Mouse (Mus musculus): ENCODE data around the gene Nlrc4. TPM values are rescaled to one million over a fixed set of nuclear protein-coding genes. Genes with fewer than 3 reads are reported as not detected.
"Not testable (repeated sequence)": the region's sequence is repeated elsewhere in the genome, so short reads cannot be mapped to it uniquely, and the experiment has no call there.

Gene Nlrc4
- polyA plus RNA-seq, 1 experiment from 2014 or later, result 0.23 TPM

DNA sequence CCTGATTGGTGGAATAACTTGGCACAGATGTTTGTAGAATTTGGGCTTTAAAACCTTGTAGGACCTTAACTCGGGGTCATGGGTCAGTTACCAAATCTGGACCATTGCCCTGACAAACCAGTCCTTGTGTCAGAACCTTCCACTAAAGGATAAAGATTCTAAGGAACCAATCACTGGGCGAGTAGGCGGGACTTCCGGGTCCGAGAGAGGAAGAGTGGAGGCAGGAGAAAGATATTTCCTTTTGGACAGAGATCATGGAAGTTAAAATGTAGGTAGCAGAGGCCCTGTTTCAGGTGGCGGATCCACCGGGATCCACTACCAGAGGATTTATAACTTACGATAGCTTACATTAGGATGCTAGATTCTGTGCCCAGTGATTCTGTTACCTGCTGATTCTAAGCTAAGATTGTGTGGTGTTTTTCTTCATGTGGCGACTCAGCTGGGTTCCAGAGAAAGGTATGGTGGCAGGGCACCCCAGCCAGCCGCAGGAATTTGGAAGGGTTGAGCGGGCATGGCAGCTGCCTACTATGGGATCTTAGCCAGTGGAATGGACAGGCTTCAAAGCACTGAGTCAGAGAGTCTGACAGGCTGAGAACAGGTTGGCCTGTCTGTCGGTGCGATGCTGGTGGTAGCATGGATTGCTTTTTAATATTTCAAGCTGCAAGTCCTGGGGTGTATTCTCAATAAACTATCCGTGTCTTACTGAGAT is 21.6 kb upstream of the Nlrc4 start:
- H3K9ac ChIP-seq (ENCODE audit: low read length), result no peak overlapping the region
- no peak overlapping the region for H3K27ac ChIP-seq (ENCODE audit: low read depth, low read length)
- no peak for ATAC-seq (ENCODE audit: insufficient read depth, low FRiP score, low TSS enrichment)
- H3K4me2 ChIP-seq (ENCODE audit: low read depth), result no peak overlapping the region
- no peaks in the 10 kb centered on the region for H3K36me3 ChIP-seq (ENCODE audit: control insufficient read depth, insufficient read depth, low read length)
- 89% methylated on average over 14 of the region's 14 CpGs for WGBS
- no peak overlapping the region for H3K4me3 ChIP-seq (ENCODE audit: low read depth, low read length)
- no peaks in the 10 kb centered on the region for H3K4me1 ChIP-seq (ENCODE audit: control insufficient read depth, insufficient read depth, low read length)
- no peak for DNase-seq (ENCODE audit: low spot score)
- no peaks in the 10 kb centered on the region for H3K27me3 ChIP-seq (ENCODE audit: control insufficient read depth, insufficient read depth, low read length)
- no peaks in the 10 kb centered on the region for H3K9me3 ChIP-seq (ENCODE audit: control insufficient read depth, low read length)

DNA sequence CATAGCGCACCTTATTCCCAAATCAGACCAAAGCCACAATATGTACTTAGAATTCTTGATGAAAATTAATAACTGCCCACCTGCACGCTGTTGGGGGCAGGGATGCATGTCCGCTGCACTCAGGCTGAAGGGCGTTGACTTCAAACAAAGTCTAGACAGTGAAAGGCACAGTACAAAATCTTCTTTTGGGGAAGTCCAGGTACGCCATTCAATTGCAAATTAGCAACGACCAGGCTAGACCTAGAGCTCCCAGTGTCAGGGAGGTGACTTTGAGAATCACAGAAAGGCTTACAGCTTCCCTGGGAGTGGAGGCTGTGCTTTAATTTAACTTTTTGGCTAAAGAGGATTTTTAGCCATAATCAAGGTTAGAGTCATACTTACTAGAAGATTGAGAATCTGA is 11.2 kb upstream of the Nlrc4 start:
- H3K4me1 ChIP-seq (ENCODE audit: control insufficient read depth, insufficient read depth, low read length); H3K27ac ChIP-seq (ENCODE audit: low read depth, low read length); ATAC-seq (ENCODE audit: insufficient read depth, low FRiP score, low TSS enrichment); H3K4me3 ChIP-seq (ENCODE audit: low read depth, low read length); H3K4me2 ChIP-seq (ENCODE audit: low read depth); H3K27me3 ChIP-seq (ENCODE audit: control insufficient read depth, insufficient read depth, low read length); H3K9me3 ChIP-seq (ENCODE audit: control insufficient read depth, low read length); DNase-seq (ENCODE audit: low spot score); H3K9ac ChIP-seq (ENCODE audit: low read length); H3K36me3 ChIP-seq (ENCODE audit: control insufficient read depth, insufficient read depth, low read length): not testable (repeated sequence)
- WGBS, result 84% methylated on average over 6 of the region's 6 CpGs

DNA sequence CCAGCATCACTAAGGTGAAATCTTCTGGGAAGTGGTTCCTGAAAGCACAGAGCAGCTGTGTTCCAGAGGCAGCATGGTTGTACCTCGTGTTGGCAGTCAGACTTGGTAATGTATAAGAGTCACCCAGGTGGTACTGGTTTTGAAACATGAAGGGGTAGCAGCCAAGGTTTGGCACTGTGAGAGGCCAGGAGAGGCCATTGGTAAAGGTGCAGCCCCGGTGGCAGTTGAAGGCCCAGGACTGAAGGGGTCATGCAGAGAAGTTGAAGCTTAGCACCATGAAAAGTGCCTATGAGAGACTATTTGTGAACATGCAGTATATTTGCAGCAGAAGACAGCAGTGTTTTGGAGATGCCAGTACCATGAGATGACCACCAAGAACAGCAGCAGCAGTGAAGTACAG is 9.0 kb upstream of the Nlrc4 start:
- H3K27me3 ChIP-seq (ENCODE audit: control insufficient read depth, insufficient read depth, low read length); H3K36me3 ChIP-seq (ENCODE audit: control insufficient read depth, insufficient read depth, low read length); H3K9me3 ChIP-seq (ENCODE audit: control insufficient read depth, low read length); ATAC-seq (ENCODE audit: insufficient read depth, low FRiP score, low TSS enrichment); H3K4me2 ChIP-seq (ENCODE audit: low read depth); H3K4me3 ChIP-seq (ENCODE audit: low read depth, low read length); H3K9ac ChIP-seq (ENCODE audit: low read length); H3K4me1 ChIP-seq (ENCODE audit: control insufficient read depth, insufficient read depth, low read length); H3K27ac ChIP-seq (ENCODE audit: low read depth, low read length); DNase-seq (ENCODE audit: low spot score): not testable (repeated sequence)
- 89% methylated on average over 2 of the region's 2 CpGs for WGBS

DNA sequence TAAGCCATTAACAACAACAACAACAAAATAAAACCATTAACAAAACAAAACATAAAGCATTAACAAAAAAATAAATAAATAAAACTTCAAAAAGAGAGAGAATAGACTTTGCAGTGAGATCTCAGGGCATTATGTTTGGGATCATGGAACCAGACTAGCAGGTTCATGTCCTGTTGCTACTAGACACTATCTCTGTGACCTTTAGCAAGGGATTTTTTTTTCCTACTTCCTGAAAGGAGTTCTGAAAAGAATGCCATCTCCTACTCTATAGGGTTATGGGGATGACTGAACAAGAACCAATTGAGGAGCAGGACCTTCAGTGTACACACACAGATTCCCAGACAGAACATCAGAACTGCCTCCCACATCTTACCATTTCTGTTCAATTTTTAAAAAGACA is 4.6 kb upstream of the Nlrc4 start:
- DNase-seq (ENCODE audit: low spot score) (no peak), ATAC-seq (ENCODE audit: insufficient read depth, low FRiP score, low TSS enrichment) (no peak)
- H3K9me3 ChIP-seq (ENCODE audit: control insufficient read depth, low read length), result no peaks in the 10 kb centered on the region
- H3K27me3 ChIP-seq (ENCODE audit: control insufficient read depth, insufficient read depth, low read length), result no peaks in the 10 kb centered on the region
- H3K27ac ChIP-seq (ENCODE audit: low read depth, low read length), result no peak overlapping the region
- H3K36me3 ChIP-seq (ENCODE audit: control insufficient read depth, insufficient read depth, low read length), result no peaks in the 10 kb centered on the region
- H3K4me1 ChIP-seq (ENCODE audit: control insufficient read depth, insufficient read depth, low read length), result no peaks in the 10 kb centered on the region
- H3K4me2 ChIP-seq (ENCODE audit: low read depth), result no peak overlapping the region
- no peak overlapping the region for H3K9ac ChIP-seq (ENCODE audit: low read length)
- H3K4me3 ChIP-seq (ENCODE audit: low read depth, low read length), result no peak overlapping the region

DNA sequence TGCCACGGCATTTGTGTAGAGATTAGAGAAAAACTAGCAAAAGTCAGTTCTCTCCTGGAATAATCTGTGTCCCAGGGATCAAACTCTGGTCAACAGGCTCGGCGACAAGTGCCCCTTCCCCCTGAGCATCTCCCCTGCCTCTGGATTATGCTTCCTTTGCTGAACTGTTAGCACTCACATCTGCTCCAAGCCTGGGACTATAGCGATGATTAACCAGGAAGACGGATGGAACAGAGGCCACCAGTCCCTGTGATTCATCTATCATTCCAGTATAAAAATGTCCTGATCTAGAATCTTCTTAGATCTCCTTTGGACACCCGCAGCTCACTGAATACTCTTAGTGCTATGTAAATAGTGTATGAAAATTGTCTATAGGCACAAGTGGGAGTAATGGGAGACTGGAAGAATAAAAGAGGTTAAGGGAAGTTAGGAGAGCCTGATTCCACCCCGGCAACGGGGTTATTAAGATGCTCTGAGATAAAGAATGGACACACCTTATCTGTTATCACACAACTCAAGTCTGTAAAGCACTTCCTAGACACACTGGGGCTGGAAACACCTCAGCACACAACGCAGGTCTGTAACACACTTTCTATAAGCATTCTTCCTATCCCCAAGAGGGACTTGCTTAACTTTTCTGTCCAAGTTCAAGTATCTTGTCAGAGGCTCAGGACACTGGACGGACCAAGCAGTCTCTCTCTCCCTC is 817 bp downstream of the Nlrc4 start:
- ATAC-seq (ENCODE audit: insufficient read depth, low FRiP score, low TSS enrichment), result no peak
- no peak overlapping the region for H3K27ac ChIP-seq (ENCODE audit: low read depth, low read length)
- 83% methylated on average over 10 of the region's 10 CpGs for WGBS

DNA sequence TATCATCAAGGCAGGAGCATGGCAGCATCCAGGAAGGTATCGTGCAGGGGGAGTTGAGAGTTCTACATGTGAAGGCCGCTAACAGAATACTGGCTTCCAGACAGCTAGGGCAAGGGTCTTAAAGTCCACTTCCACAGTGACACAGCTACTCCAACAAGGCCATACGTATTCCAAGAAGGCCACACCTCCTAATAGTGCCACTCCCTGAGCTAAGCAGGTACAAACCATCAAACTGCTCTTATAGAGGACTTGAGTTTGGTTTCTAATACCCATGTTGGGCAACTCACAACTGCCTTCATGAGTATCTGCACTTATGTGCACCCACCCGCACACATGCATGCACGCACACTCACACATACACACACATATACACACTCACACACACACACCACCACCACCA is 2.1 kb downstream of the Nlrc4 start:
- Histone ChIP-seq H3K27ac (ENCODE audit: low read depth, low read length) (no peak overlapping the region), H3K4me2 (ENCODE audit: low read depth) (no peak overlapping the region), H3K36me3 (ENCODE audit: control insufficient read depth, insufficient read depth, low read length) (no peaks in the 10 kb centered on the region), H3K4me3 (ENCODE audit: low read depth, low read length) (no peak overlapping the region), H3K9me3 (ENCODE audit: control insufficient read depth, low read length) (no peaks in the 10 kb centered on the region), H3K9ac (ENCODE audit: low read length) (no peak overlapping the region), H3K4me1 (ENCODE audit: control insufficient read depth, insufficient read depth, low read length) (no peaks in the 10 kb centered on the region), H3K27me3 (ENCODE audit: control insufficient read depth, insufficient read depth, low read length) (no peaks in the 10 kb centered on the region)
- DNase-seq (ENCODE audit: low spot score), result no peak
- ATAC-seq (ENCODE audit: insufficient read depth, low FRiP score, low TSS enrichment), result no peak
- 91% methylated on average over 5 of the region's 5 CpGs for WGBS

More for the DNA sequence above, 817 bp downstream of the Nlrc4 start:
- Histone ChIP-seq H3K4me3 (ENCODE audit: low read depth, low read length) (no peak overlapping the region), H3K9ac (ENCODE audit: low read length) (no peak overlapping the region), H3K4me1 (ENCODE audit: control insufficient read depth, insufficient read depth, low read length) (no peaks in the 10 kb centered on the region), H3K4me2 (ENCODE audit: low read depth) (no peak overlapping the region), H3K36me3 (ENCODE audit: control insufficient read depth, insufficient read depth, low read length) (no peaks in the 10 kb centered on the region), H3K27me3 (ENCODE audit: control insufficient read depth, insufficient read depth, low read length) (no peaks in the 10 kb centered on the region), H3K9me3 (ENCODE audit: control insufficient read depth, low read length) (no peaks in the 10 kb centered on the region)
- no peak for DNase-seq (ENCODE audit: low spot score)

DNA sequence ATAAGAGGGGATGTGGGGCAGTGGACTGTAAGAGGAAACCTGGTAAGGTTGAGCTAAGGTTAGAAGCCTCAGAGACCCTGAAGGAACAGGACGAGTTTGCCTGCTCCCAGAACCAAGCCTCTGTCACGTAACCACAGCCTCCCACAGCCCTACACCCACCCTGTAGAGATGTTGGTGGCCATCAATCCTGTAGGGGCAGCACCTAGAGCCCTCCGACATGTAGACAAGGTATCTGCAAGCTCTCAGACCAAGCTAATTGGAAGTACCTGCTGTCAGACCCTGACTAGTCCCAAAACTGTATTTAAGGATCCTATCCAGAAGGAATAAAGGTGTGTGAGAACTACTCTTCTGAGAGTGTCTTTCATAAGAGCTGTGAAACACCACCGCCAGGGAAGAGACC is 3.5 kb downstream of the Nlrc4 start:
- Histone ChIP-seq H3K4me2 (ENCODE audit: low read depth) (no peak overlapping the region), H3K4me1 (ENCODE audit: control insufficient read depth, insufficient read depth, low read length) (no peaks in the 10 kb centered on the region), H3K4me3 (ENCODE audit: low read depth, low read length) (no peak overlapping the region), H3K36me3 (ENCODE audit: control insufficient read depth, insufficient read depth, low read length) (no peaks in the 10 kb centered on the region), H3K27me3 (ENCODE audit: control insufficient read depth, insufficient read depth, low read length) (no peaks in the 10 kb centered on the region), H3K9ac (ENCODE audit: low read length) (no peak overlapping the region), H3K27ac (ENCODE audit: low read depth, low read length) (no peak overlapping the region), H3K9me3 (ENCODE audit: control insufficient read depth, low read length) (no peaks in the 10 kb centered on the region)
- ATAC-seq (ENCODE audit: insufficient read depth, low FRiP score, low TSS enrichment) (no peak), DNase-seq (ENCODE audit: low spot score) (no peak)
- WGBS, result 87% methylated on average over 4 of the region's 4 CpGs

DNA sequence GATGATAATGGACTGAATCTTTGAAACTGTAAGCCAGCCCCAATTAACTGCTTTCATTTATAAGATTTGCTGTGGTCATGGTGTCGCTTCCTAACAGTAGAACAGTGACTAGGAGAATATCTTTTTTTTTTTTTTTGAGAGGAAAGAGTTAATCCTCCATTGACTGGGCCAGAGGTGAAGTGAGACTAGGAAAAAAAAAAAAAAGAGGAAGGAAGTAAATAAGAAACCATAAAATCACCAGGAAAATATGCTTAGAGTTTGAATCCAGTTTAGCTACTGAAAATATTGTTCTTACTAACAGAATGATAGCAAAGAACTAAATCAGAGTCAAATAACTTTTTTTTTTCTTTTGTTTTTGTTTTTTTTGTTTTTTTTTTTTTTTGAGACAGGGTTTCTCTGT is 4.3 kb downstream of the Nlrc4 start:
- no peaks in the 10 kb centered on the region for H3K9me3 ChIP-seq (ENCODE audit: control insufficient read depth, low read length)
- DNase-seq (ENCODE audit: low spot score) (no peak), ATAC-seq (ENCODE audit: insufficient read depth, low FRiP score, low TSS enrichment) (no peak)
- 96% methylated on average over 1 of the region's 1 CpGs for WGBS
- no peaks in the 10 kb centered on the region for H3K27me3 ChIP-seq (ENCODE audit: control insufficient read depth, insufficient read depth, low read length)
- no peak overlapping the region for H3K27ac ChIP-seq (ENCODE audit: low read depth, low read length)
- H3K9ac ChIP-seq (ENCODE audit: low read length), result no peak overlapping the region
- H3K4me2 ChIP-seq (ENCODE audit: low read depth), result no peak overlapping the region
- no peak overlapping the region for H3K4me3 ChIP-seq (ENCODE audit: low read depth, low read length)
- no peaks in the 10 kb centered on the region for H3K4me1 ChIP-seq (ENCODE audit: control insufficient read depth, insufficient read depth, low read length)
- H3K36me3 ChIP-seq (ENCODE audit: control insufficient read depth, insufficient read depth, low read length), result no peaks in the 10 kb centered on the region

DNA sequence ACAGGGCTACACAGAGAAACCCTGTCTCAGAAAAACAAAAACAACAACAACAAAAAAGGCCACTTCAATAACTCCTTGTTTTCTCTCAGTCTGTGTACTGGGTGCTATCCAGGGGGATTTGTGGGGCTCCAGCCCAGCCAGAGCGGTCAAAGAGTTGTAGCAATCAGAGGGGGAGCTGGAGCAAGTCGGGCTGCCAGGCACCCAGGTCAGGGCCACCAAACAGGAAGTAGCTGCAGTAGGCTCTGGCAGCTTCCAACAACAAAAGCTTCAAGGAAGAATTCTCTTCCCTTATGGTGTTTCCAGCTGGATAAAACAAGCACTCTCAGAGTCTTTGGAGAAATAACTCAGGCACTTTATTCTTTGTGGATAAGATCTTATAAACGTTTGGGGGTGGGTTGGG is 5.0 kb downstream of the Nlrc4 start:
- Histone ChIP-seq H3K4me3 (ENCODE audit: low read depth, low read length) (no peak overlapping the region), H3K27me3 (ENCODE audit: control insufficient read depth, insufficient read depth, low read length) (no peaks in the 10 kb centered on the region), H3K4me1 (ENCODE audit: control insufficient read depth, insufficient read depth, low read length) (no peaks in the 10 kb centered on the region), H3K36me3 (ENCODE audit: control insufficient read depth, insufficient read depth, low read length) (no peaks in the 10 kb centered on the region), H3K9me3 (ENCODE audit: control insufficient read depth, low read length) (no peaks in the 10 kb centered on the region), H3K9ac (ENCODE audit: low read length) (no peak overlapping the region), H3K27ac (ENCODE audit: low read depth, low read length) (no peak overlapping the region), H3K4me2 (ENCODE audit: low read depth) (no peak overlapping the region)
- DNase-seq (ENCODE audit: low spot score), result no peak
- no peak for ATAC-seq (ENCODE audit: insufficient read depth, low FRiP score, low TSS enrichment)
- WGBS, result 79% methylated on average over 3 of the region's 3 CpGs

All from neural tube, embryonic 11.5 days (tissue).